Mouse (Mus musculus) lung, adult 18-20 months (tissue): ENCODE results near the gene Prtn3.

Experiments used
- DNase-seq, 2 experiments: peaks; one replicate each; pipeline ENCODE4 v3.0.0; 2022; ENCODE audit warnings: mixed read lengths in 2 of 2

Gene Prtn3

GRCm38 (mm10) chr10:79928907-79929701 lies 54.8 kb downstream of the Prtn3 start:
- no peak for DNase-seq

- no peak for DNase-seq
These were observed 55.9 kb downstream of the Prtn3 start for GRCm38 (mm10) chr10:79929967-79930825.

- DNase-seq = no peak
These were observed 56.5 kb downstream of the Prtn3 start for GRCm38 (mm10) chr10:79930826-79931186.

GRCm38 (mm10) chr10:79931797-79932196 lies 57.5 kb downstream of the Prtn3 start:
- no peak for DNase-seq

- peak; percentile 64 to 72 for DNase-seq
These were observed 58.5 kb downstream of the Prtn3 start for GRCm38 (mm10) chr10:79932736-79933135.
